Mouse (Mus musculus): ENCODE data around the gene Olfr709-ps1. TPM values are rescaled to one million over a fixed set of nuclear protein-coding genes. Genes with fewer than 3 reads are reported as not detected.
"Not testable (repeated sequence)": the region's sequence is repeated elsewhere in the genome, so short reads cannot be mapped to it uniquely, and the experiment has no call there.

Olfr709-ps1 gene
- not detected in 2 replicates for polyA plus RNA-seq (2012; rRNA removed)

- DNase-seq (ENCODE audit: low spot score) = no peak
Measured at GRCm38 (mm10) chr7:106932119-106932518, at the start of gene Olfr709-ps1. Gene Olfr709-ps1 (minus strand): TSS chr7:106932219.

GRCm38 (mm10) chr7:106975353-106975752 is 43.3 kb upstream of the Olfr709-ps1 start, which contains the start of gene Olfr711:
Gene Olfr711 (minus strand): TSS chr7:106975453.
- no peak for DNase-seq (ENCODE audit: low spot score)

- DNase-seq (ENCODE audit: low spot score) = not testable (repeated sequence)
Measured at GRCm38 (mm10) chr7:106967503-106967902, 35.5 kb upstream of the Olfr709-ps1 start.

GRCm38 (mm10) chr7:106963837-106964236 is 31.8 kb upstream of the Olfr709-ps1 start, which contains the start of gene Olfr6:
Gene Olfr6 (minus strand): TSS chr7:106963937.
- no peak for DNase-seq (ENCODE audit: low spot score)

GRCm38 (mm10) chr7:106948212-106948611 is 16.2 kb upstream of the Olfr709-ps1 start, which contains the start of gene Olfr710:
Gene Olfr710 (minus strand): TSS chr7:106948312.
- DNase-seq (ENCODE audit: low spot score) = no peak

- DNase-seq (ENCODE audit: low spot score) = not testable (repeated sequence)
Measured at GRCm38 (mm10) chr7:106920961-106921360, 11.1 kb downstream of the Olfr709-ps1 start.

- no peak for DNase-seq (ENCODE audit: low spot score)
Measured at GRCm38 (mm10) chr7:106907676-106908075, 24.3 kb downstream of the Olfr709-ps1 start, which contains the start of gene Olfr1532-ps1. Gene Olfr1532-ps1 (plus strand): TSS chr7:106908001.

- DNase-seq (ENCODE audit: low spot score) = not testable (repeated sequence)
Measured at GRCm38 (mm10) chr7:106901141-106901540, 30.9 kb downstream of the Olfr709-ps1 start, which contains the start of gene Olfr707. Gene Olfr707 (minus strand): TSS chr7:106901241.

GRCm38 (mm10) chr7:106888062-106888461 is 44.0 kb downstream of the Olfr709-ps1 start, which contains the start of gene Olfr706:
Gene Olfr706 (minus strand): TSS chr7:106888162.
- DNase-seq (ENCODE audit: low spot score) = no peak

- DNase-seq (ENCODE audit: low spot score) = no peak
Measured at GRCm38 (mm10) chr7:106876791-106877190, 55.2 kb downstream of the Olfr709-ps1 start, which contains the start of gene Olfr705. Gene Olfr705 (minus strand): TSS chr7:106876891.

Other genes with a start within 250 kb of the Olfr709-ps1 start
- not detected in 2 replicates for gene Olfr694, start 240.4 kb downstream of the Olfr709-ps1 start, polyA plus RNA-seq (2012; rRNA removed)
- not detected in 2 replicates for gene Olfr695, start 215.8 kb downstream of the Olfr709-ps1 start, polyA plus RNA-seq (2012; rRNA removed)
- not detected in 2 replicates for gene Olfr697, start 189.8 kb downstream of the Olfr709-ps1 start, polyA plus RNA-seq (2012; rRNA removed)
- gene Olfr698, start 176.8 kb downstream of the Olfr709-ps1 start, polyA plus RNA-seq (2012; rRNA removed) = not detected in 2 replicates
- not detected in 2 replicates for gene Olfr699, start 139.0 kb downstream of the Olfr709-ps1 start, polyA plus RNA-seq (2012; rRNA removed)
- not detected in 2 replicates for gene Olfr700, start 123.4 kb downstream of the Olfr709-ps1 start, polyA plus RNA-seq (2012; rRNA removed)
- gene Olfr701, start 118.1 kb downstream of the Olfr709-ps1 start, polyA plus RNA-seq (2012; rRNA removed) = not detected in 2 replicates
- not detected in 2 replicates for gene Olfr702, start 98.3 kb downstream of the Olfr709-ps1 start, polyA plus RNA-seq (2012; rRNA removed)
- not detected in 2 replicates for gene Olfr703, start 88.9 kb downstream of the Olfr709-ps1 start, polyA plus RNA-seq (2012; rRNA removed)
- gene Olfr704, start 69.0 kb downstream of the Olfr709-ps1 start, polyA plus RNA-seq (2012; rRNA removed) = not detected in 2 replicates
- not detected in 2 replicates for gene Olfr705, start 55.3 kb downstream of the Olfr709-ps1 start, polyA plus RNA-seq (2012; rRNA removed)
- not detected in 2 replicates for gene Olfr706, start 44.1 kb downstream of the Olfr709-ps1 start, polyA plus RNA-seq (2012; rRNA removed)
- not detected in 2 replicates for gene Olfr707, start 31.0 kb downstream of the Olfr709-ps1 start, polyA plus RNA-seq (2012; rRNA removed)
- gene Olfr1532-ps1, start 24.2 kb downstream of the Olfr709-ps1 start, polyA plus RNA-seq (2012; rRNA removed) = not detected in 2 replicates
- gene Olfr710, start 16.1 kb upstream of the Olfr709-ps1 start, polyA plus RNA-seq (2012; rRNA removed) = not detected in 2 replicates
- not detected in 2 replicates for gene Olfr6, start 31.7 kb upstream of the Olfr709-ps1 start, polyA plus RNA-seq (2012; rRNA removed)
- not detected in 2 replicates for gene Olfr711, start 43.2 kb upstream of the Olfr709-ps1 start, polyA plus RNA-seq (2012; rRNA removed)
- gene Olfr2, start 73.9 kb upstream of the Olfr709-ps1 start, polyA plus RNA-seq (2012; rRNA removed) = not detected in 2 replicates
- gene Olfr713, start 99.0 kb upstream of the Olfr709-ps1 start, polyA plus RNA-seq (2012; rRNA removed) = not detected in 2 replicates
- not detected in 2 replicates for gene Olfr714, start 138.8 kb upstream of the Olfr709-ps1 start, polyA plus RNA-seq (2012; rRNA removed)
- gene Olfr17, start 161.0 kb upstream of the Olfr709-ps1 start, polyA plus RNA-seq (2012; rRNA removed) = not detected in 2 replicates
- not detected in 2 replicates for gene Olfr715b, start 178.2 kb upstream of the Olfr709-ps1 start, polyA plus RNA-seq (2012; rRNA removed)
- not detected in 2 replicates for gene Olfr715, start 198.9 kb upstream of the Olfr709-ps1 start, polyA plus RNA-seq (2012; rRNA removed)
- not detected in 2 replicates for gene Olfr716, start 206.1 kb upstream of the Olfr709-ps1 start, polyA plus RNA-seq (2012; rRNA removed)
- not detected in 2 replicates for gene Nlrp14, start 234.8 kb upstream of the Olfr709-ps1 start, polyA plus RNA-seq (2012; rRNA removed)

Measured in urinary bladder, adult 2 months (tissue).